Mouse (Mus musculus) stomach, postnatal 0 days (tissue): ENCODE measurements around the gene Tmem139.

Source experiments
- CTCF ChIP-seq: IDR thresholded peaks from 2 replicates; pipeline ENCODE4 v1.5.1; 2016; ENCODE audit warnings: antibody characterized with exemption, low read depth, mild to moderate bottlenecking, moderate library complexity
- EP300 ChIP-seq: optimal IDR thresholded peaks from 2 replicates; pipeline ENCODE3; 2016; ENCODE audit warnings: antibody characterized with exemption

DNA sequence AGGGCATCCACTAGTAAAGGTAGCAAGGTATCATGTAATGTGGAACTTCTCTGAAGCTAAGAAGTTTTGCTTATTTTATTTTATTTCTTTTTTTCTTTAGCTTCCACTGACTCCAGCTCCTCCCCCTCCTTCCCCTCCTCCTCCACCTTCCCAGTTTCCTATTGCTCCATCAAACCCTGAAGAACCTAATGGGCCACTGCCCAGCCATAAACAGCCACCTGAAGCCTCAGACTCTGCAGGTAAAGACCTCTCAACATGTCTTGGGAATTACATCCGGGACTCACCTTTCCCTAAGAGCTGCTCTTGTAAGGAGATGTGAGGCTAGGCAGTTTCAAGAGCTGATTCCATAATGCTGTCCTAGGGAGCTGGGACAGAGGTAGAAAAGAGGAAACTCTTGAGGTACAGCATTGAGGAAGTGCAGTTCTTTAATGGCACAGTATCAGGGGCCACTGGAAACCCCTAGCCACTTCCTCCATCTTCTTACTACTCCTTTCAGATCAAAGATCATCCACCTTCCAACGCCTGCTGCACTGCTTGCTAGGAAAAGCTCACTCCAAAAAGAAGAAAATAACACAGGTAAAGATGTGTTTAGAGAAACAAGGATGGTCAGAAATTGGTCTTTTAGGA is 48.8 kb downstream of the Tmem139 start:
- TF ChIP-seq EP300 (no peak), CTCF (no peak)
